Mouse (Mus musculus) adrenal gland, adult 8-10 months (tissue): ENCODE results near the gene Gm20219. TPM values are rescaled to one million over a fixed set of nuclear protein-coding genes. Genes with fewer than 3 reads are reported as not detected.

Source experiments
- DNase-seq: peaks from one replicate; pipeline ENCODE4 v3.0.0; 2022
- total RNA-seq, 4 experiments: library from RNA; stranded (reverse); gene quantifications; 2 replicates each; pipeline ENCODE4 v1.2.4; 2022

Gm20219 gene
- total RNA-seq, 4 experiments from 2014 or later, result 0.73 to 2.1 (median 1.1) TPM

- no peak for DNase-seq
These were observed 1.3 kb downstream of the Gm20219 start for GRCm38 (mm10) chr17:56552781-56553363.

GRCm38 (mm10) chr17:56551841-56552581 is 2.2 kb downstream of the Gm20219 start:
- DNase-seq, result no peak

- no peak for DNase-seq
These were observed 3.3 kb downstream of the Gm20219 start for GRCm38 (mm10) chr17:56550784-56551475.

DNA sequence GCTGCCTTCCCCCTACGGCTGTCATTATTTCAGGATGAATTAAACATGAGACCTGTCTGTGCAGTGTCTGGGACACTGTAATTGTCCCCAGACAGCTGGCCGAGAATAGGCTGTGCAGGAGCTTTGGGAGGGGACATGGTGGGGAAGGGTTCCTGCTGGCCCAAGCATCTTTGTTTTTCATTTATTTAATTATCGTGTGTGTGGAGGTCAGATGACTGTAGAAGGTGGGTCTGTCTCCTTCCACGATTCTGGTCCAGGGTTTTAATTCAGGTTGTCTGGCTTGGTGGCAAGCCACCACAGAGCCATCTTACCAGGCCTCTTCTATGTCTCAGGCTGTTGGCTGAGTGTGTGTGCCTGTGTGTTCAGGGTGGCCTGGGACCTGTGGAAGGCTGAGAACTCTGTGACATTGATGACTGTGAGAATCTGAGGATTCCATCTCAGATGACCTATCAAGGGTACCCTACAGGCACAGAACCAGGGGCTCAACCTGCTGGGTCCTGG is 5.5 kb downstream of the Gm20219 start:
- DNase-seq, result no peak

GRCm38 (mm10) chr17:56547846-56548604 is 6.2 kb downstream of the Gm20219 start:
- DNase-seq, result no peak

DNA sequence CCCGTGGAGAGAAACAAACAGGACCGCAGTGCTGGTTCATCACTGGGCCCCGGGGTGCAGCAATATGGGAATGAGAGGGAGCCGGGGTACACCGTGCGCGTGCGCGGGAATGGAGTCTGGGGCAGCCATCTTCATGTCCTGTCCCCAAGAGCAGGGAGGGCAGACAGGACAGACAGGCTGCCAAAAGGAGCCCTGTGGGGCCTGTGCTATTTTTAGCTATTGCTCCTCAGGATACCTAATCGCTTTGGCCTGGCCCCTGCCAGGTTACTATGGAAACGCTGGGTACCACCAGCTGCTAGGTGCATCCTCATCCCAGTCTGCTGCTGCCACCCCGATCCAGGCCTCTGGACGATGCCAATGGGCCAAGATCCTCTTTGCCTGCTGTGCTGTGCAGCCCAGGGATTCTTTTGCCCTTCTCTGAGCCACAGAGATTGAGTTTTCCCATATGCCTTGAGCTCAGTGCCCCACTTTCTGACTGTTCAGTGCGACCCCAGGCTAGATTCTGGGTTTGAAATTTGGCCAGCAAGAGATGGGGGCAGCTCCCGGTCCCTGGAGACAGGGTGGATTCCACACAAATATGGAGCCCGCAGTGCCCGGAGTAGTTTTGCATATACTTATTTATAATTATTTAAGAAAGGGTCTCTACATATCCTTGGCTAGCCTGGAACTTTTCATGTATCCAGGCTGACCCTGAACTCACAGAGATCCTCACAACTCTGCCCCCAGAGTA is 6.9 kb downstream of the Gm20219 start:
- no peak for DNase-seq

GRCm38 (mm10) chr17:56546576-56546975 is 7.6 kb downstream of the Gm20219 start:
- DNase-seq, result no peak

DNA sequence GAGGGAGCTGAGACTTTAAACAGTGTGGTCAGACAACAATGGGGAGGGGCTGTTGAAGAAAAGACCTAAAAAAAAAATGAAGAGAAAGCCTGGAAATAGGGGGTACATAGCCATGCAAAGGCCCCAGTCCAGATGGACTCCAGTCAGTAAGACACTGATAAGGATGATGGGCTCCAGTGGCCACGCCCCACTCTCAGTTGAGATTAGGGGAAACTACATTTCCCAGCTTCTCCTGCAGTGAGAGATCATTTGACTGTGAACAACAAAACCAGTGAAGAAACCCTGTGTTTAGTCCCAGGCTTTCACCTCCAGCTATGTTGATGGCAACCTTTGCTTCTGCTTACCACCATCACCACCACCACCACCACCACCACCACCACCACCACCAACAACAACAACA is 8.2 kb downstream of the Gm20219 start:
- DNase-seq, result no peak

DNA sequence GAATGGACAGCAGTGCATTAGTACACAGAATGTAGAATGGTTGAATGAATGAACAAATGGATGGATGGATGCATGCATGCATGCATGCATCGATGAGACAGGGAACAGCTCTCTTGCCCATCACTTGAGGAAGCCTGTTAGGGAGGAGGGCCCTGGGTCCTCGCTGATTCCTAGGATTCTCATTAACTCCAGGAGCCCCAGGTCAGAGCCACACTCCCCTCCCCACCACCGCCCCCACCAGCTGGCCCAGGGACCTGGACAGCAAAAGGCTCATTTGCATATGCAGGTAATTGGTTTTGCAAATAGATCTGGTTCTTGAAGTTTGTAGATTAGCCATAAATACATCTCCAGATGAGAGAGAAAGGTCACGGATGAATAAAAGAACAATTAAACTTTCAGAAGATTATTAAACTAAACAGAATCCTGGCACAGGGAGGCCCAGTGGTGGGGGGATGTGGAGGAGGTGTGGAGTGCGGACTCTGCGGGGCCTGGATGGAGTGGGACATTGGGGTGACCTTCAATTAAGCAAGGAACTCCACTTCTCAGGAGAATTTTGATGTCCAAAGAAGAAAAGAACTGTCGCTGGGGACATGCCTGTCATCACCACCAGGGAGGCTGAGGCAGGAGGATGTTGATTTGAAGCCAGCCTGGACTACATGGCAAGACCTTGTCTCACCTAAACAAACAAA is 9.3 kb downstream of the Gm20219 start:
- no peak for DNase-seq

- DNase-seq, result no peak
These were observed 10.4 kb downstream of the Gm20219 start for GRCm38 (mm10) chr17:56543684-56544224.

DNA sequence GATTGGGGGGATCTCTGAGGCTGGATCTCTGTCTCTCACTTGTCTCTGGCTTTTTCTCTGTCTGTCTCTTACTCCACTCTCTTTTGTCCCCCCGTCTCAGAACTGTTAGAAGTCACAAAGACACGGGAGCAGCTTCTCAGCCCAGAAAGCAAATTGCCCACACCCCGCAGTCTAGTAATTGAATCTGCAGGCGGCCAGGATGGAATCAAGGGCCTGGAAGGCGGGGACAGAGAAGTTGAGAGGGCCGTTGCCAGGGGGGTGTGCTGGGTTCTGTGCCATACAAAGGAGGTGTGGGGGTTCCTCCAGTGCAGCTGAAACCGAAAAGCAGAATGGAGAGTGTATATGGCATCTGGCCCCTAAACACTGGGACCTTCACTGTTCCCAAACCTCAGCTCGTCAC is 11.5 kb downstream of the Gm20219 start:
- DNase-seq, result no peak

DNA sequence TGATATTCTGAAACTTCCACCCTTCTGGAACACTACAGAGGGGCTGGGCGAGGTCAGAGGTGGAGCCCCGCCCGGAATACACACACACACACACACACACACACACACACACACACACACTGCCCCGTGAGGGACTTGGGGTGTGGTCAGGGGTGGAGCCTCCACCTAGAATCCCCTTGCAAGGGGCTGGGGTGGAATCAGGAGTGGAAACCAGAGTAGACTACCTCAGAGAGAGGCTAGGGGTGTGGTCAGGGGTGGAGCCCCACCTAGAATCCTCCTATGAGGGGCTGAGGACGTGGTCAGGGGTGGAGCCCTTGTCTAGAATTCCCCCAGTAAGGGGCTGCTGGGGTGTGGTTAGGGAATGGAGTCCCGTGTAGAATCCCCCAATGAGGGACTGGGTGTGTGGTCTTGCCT is 13.6 kb downstream of the Gm20219 start:
- no peak for DNase-seq

GRCm38 (mm10) chr17:56537912-56538311 is 16.3 kb downstream of the Gm20219 start:
- no peak for DNase-seq

GRCm38 (mm10) chr17:56536874-56537273 is 17.3 kb downstream of the Gm20219 start:
- no peak for DNase-seq

- DNase-seq, result no peak
These were observed 18.0 kb downstream of the Gm20219 start for GRCm38 (mm10) chr17:56536192-56536591.

DNA sequence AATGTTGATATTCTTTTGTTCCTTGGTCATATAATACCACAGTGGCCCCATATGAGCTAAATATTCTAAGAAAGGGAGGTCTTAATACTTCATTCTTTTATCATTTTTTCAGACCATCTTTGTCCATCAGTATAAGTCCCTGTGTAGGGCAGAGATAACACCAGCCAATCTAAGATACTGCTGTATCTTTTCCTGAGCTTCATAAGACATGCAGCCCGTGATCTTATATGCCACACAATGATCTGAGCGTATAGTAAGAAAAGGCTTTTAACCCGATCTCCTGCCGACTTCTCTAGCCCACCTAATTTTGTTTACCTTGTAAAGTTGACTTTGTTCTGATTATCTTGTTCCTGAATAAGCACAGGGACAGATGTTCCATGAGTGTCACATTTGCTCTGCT is 29.2 kb downstream of the Gm20219 start:
- DNase-seq, result no peak

- DNase-seq, result no peak
These were observed 31.4 kb downstream of the Gm20219 start for GRCm38 (mm10) chr17:56522744-56523143.

DNA sequence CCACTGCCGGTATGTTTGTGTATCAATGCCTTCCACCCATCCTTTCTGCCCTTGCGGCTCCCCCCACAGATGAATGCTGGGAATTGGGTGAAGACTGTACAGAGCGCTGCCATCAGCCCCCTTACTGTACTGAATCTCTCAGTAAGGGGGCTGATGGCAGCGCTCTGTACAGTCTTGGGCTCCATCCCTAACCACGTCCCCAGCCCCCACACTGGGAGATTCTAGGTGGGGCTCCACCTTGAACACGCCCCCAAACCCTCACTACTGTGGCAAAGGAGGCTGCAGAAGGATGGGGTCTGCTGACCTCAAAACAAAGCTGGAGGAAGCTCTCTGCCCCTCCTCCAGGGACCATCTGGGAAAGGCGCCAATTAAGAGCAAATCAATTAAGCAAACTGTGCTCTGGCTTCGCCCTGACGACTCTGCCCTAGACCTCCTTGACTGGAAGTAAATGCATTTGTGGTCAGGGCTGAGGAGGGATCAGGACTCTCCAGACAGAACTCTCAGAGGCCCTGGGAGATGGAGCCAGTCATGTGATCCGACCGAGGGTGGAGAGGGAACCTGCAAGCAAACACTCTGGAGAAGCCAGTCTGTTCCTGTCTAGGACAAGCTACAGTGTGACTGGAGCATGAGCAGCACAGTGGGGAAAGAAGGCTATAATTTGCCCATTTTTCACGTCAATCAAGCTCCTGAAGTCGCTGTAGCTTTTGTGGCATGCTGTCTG is 38.3 kb downstream of the Gm20219 start:
- DNase-seq, result no peak

DNA sequence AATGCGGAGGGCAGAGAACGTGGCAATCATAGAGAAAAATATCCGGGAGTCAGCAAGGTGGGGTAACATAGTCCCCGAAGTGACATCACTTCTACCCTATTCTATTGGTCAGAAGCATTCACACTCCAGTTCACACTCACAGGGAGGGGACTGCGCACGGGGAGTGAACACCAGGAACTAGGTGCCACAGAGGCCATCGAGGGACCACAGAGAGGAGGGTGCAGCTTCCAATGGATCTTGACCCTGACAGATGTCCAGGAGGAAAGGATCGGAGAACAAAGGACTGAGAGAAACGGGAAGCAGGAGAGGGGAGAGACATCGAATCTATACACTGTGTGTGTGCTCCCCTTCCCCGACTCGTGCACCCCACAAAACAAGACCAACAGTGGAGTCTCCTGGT is 39.3 kb downstream of the Gm20219 start:
- DNase-seq, result no peak

DNA sequence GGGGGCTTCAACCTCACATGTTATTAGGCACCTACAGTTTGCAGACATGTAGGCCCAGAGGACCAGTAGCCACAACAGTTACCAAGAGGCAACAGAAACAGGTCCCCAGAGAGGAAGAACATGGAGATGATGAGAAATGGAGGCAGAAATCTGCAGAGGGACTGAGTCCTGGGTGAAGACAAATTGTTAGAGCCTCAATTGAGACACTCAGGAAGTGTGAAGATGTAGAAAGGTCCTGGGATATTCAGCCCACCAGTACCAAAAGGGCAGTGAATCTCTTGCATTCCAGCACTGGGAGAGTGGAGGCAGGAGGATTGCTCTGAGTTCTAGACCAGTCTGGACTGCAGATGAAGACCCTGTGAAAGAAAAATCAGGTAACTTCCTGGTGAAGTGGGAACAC is 39.9 kb downstream of the Gm20219 start:
- DNase-seq, result no peak
